Mouse (Mus musculus) ES-Bruce4 (cell line): ENCODE measurements around the gene Car7.

ENCODE experiments used
- CTCF ChIP-seq: IDR thresholded peaks from one replicate; pipeline ENCODE4 v1.8.1; 2011; ENCODE audit warnings: low read depth, low read length
- EP300 ChIP-seq: IDR thresholded peaks from 2 replicates; pipeline ENCODE4 v1.6.1; 2011; ENCODE audit warnings: low read depth, low read length; ENCODE audit not compliant: insufficient read depth
- POLR2A ChIP-seq: IDR thresholded peaks from one replicate; pipeline ENCODE4 v1.8.1; 2011; ENCODE audit warnings: low read length; ENCODE audit not compliant: insufficient read depth

- TF ChIP-seq CTCF (no peak), EP300 (no peak), POLR2A (no peak)
Measured at GRCm38 (mm10) chr8:104597656-104598055, 63.2 kb downstream of the Car7 start.
